Mouse (Mus musculus): ENCODE measurements at regions not wholly inside any gene's neighbourhood (a gene's known extent, or its start where the extent isn't known, plus 50 kb on each side); places are given as distances from the start of the nearest gene placed in this dataset. TPM values are rescaled to one million over a fixed set of nuclear protein-coding genes. Genes with fewer than 3 reads are reported as not detected.

DNA sequence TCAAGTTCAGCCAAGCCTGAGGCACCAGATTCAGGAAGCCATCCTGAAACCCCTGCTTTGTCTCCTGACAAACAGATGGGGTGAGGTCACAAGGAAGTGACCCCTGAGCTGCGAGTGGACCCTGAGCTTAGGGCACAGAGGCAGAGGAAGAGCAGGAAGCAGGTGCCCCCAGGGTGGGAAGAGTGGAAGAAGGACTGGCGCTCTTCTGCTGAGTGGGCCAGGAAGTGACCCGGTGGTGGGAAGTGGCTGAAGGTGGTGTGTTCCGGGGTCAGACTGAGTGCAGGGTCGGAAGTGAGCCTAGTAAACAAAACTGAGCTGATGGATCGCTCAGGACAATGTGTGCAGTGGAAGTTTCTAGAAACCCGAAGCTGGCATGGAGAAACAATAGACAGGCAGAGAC lies 57.2 kb upstream of the Unc5b start:
- 17% methylated on average over 7 of the region's 7 CpGs for WGBS (ENCODE audit: insufficient replicate concordance)
- ATAC-seq (ENCODE audit: insufficient read depth), result no peak
- Histone ChIP-seq H3K36me3 (replicated peaks) (no peaks in the 10 kb centered on the region), H3K4me1 (replicated peaks) (0 out of 2 replicates have a peak, but pooled peaks cover 2% of the 10 kb centered on the region), H3K9me3 (replicated peaks) (no peaks in the 10 kb centered on the region), H3K27me3 (no peaks in the 10 kb centered on the region), H3K4me2 (no peak overlapping the region), H3K27ac (replicated peaks) (no peak overlapping the region), H3K4me3 (replicated peaks) (no peak overlapping the region), H3K9ac (no peak overlapping the region)

DNA sequence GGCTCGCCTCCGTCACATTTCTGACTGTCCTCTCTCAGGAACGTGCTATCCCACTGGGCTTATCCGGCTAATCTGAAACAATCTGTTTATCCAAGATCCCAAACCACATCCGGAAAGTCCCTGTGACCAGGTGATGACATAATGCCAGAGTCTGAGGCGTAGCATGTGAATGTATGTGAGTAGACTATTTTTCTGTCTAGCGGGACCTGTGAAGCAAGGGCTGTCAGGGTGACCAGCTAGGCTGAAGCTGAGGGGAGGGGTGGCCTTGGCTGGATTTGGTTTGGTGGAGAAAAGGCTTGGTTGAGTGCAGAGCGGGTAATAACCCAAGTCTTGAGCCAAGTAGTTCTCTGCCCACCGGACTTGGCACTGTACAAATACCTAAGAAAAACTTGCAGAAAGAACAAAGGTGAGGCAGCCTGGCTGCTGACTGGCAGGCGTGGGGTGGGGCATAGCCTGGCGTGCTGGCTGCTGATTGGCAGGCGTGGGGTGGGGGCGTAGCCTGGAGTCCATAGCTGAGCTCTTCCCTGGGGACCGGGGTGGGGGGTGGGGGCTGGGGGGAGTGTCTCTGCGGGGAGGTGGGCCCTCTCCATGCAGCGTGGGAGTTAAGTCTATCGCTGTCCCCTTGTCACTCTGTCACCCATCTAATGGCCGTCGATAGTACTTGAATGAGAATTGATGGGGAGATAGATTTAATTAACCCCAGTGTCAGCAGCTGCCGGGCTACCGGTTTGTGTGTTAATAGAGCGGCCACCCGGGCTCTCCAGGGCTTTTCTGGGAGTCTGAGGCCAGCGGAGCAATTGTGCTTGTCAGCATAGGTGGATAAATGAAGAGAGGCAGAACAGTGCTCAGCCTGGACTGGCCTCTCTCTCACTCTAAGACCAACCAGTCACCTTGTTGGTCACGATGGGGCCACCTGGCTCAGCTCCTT lies 54.2 kb upstream of the Unc5b start:
- Histone ChIP-seq H3K27me3 (no peaks in the 10 kb centered on the region), H3K36me3 (replicated peaks) (no peaks in the 10 kb centered on the region), H3K4me1 (replicated peaks) (0 out of 2 replicates have a peak, but pooled peaks cover 2% of the 10 kb centered on the region), H3K4me2 (peak overlapping the region; percentile 33; the same call in 1 of the 2 replicates), H3K9me3 (replicated peaks) (no peaks in the 10 kb centered on the region), H3K4me3 (replicated peaks) (no peak overlapping the region), H3K9ac (no peak overlapping the region), H3K27ac (replicated peaks) (no peak overlapping the region)
- no peak for ATAC-seq (ENCODE audit: insufficient read depth)
- WGBS (ENCODE audit: insufficient replicate concordance), result 30% methylated on average over 25 of the region's 25 CpGs

DNA sequence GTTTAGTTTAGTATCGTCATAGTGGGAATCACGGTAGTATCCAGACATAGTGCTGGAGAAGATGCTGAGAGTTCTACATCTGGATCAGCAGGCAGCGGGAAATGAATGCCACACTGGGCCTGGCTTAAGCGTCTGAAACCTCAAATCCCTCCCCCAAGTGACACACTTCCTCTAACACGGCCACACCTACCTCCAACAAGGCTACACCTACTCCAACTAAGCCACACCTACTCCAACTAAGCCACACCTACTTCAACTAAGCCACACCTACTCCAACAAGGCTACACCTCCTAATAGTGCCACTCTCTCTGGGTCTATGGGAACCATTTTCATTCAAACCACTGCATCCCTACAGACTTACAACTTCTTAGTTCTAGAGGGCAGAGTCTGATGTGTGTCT lies 53.4 kb upstream of the Unc5b start:
- Histone ChIP-seq H3K36me3 (replicated peaks) (no peaks in the 10 kb centered on the region), H3K27ac (replicated peaks) (no peak overlapping the region), H3K4me2 (no peak overlapping the region), H3K9me3 (replicated peaks) (no peaks in the 10 kb centered on the region), H3K4me1 (replicated peaks) (0 out of 2 replicates have a peak, but pooled peaks cover 2% of the 10 kb centered on the region), H3K9ac (no peak overlapping the region), H3K4me3 (replicated peaks) (no peak overlapping the region), H3K27me3 (no peaks in the 10 kb centered on the region)
- 73% methylated on average over 5 of the region's 5 CpGs for WGBS (ENCODE audit: insufficient replicate concordance)
- no peak for ATAC-seq (ENCODE audit: insufficient read depth)

MicroRNAs in the stretch of these regions (microRNA counts, 519-probe panel; counts per million panel counts)
- microRNA mmu-miR-466j, result not detected

Small RNA genes in the stretch of these regions (microRNA-seq; reads per million reads assigned to microRNA genes)
- not detected for gene Mir466j
- not detected for gene Mir6408
